Mouse (Mus musculus) heart, embryonic 16.5 days (tissue): Measurements from ENCODE around the gene Iars. TPM values are rescaled to one million over a fixed set of nuclear protein-coding genes. Genes with fewer than 3 reads are reported as not detected.

Experiments
- ATAC-seq: fragments of 200-750 bp; cut with Nextera tagmentation; replicated peaks from 2 replicates; pipeline ENCODE4 v1.8.0; 2017; ENCODE audit warnings: moderate number of reproducible peaks; ENCODE audit not compliant: insufficient read depth, low FRiP score; ENCODE audit errors: extremely low read depth
- H3K27ac ChIP-seq: fragments of 300-500 bp; sonication (generic); 2 replicates; pipeline ENCODE4 v1.5.1; 2014; ENCODE audit warnings: mild to moderate bottlenecking, low read length, control low read depth, moderate library complexity
- H3K27me3 ChIP-seq: fragments of 300-500 bp; sonication (generic); 2 replicates; pipeline ENCODE4 v1.6.1; 2014; ENCODE audit warnings: low read length, mixed read lengths; ENCODE audit not compliant: control insufficient read depth, insufficient read depth
- H3K36me3 ChIP-seq: fragments of 300-500 bp; sonication (generic); 2 replicates; pipeline ENCODE4 v1.6.1; 2014; ENCODE audit not compliant: control insufficient read depth, insufficient read depth
- H3K4me1 ChIP-seq: fragments of 300-500 bp; sonication (generic); 2 replicates; pipeline ENCODE4 v1.6.1; 2014; ENCODE audit warnings: low read length, mixed read lengths; ENCODE audit not compliant: control insufficient read depth, insufficient read depth
- H3K4me2 ChIP-seq: fragments of 300-500 bp; sonication (generic); 2 replicates; pipeline ENCODE4 v1.6.1; 2014; ENCODE audit warnings: low read depth, mild to moderate bottlenecking, control low read depth, low read length
- H3K4me3 ChIP-seq: fragments of 300-500 bp; sonication (generic); 2 replicates; pipeline ENCODE4 v1.5.1; 2014; ENCODE audit warnings: mild to moderate bottlenecking, control low read depth, low read length
- H3K9ac ChIP-seq: fragments of 300-500 bp; sonication (generic); 2 replicates; pipeline ENCODE4 v1.6.1; 2014; ENCODE audit warnings: low read length, control low read depth
- H3K9me3 ChIP-seq: fragments of 300-500 bp; sonication (generic); replicated peaks from 2 replicates; pipeline ENCODE4 v1.6.1; 2016; ENCODE audit warnings: low read length; ENCODE audit not compliant: control insufficient read depth
- WGBS: fragments of 180-500 bp; shearing (Covaris S2); extraction: QIAGEN DNeasy Blood & Tissue Kit; methylation state at CpG from one replicate; pipeline ENCODE4 v1.1.7; 2014; 5-methylcytosine and 5-hydroxymethylcytosine counted together
- polyA plus RNA-seq: library from polyadenylated mRNA; unstranded; fragments of >200 nt; fragmentation: Nextera tagmentation; extraction: Ambion mirVana; gene quantifications from 2 replicates; pipeline ENCODE4 v1.2.1, GENCODE M21; 2015

The Iars gene
- polyA plus RNA-seq: 49.1 and 52.6 TPM in 2 replicates

GRCm38 (mm10) chr13:49681351-49682232, at the start of gene Iars:
Gene Iars, plus strand, starts transcription at chr13:49682100.
- Histone ChIP-seq H3K27ac (peak within 1 kb of the TSS; percentile 76), H3K4me2 (peak within 1 kb of the TSS; percentile 72), H3K9me3 (no peaks in the 10 kb centered on the region), H3K4me3 (peak within 1 kb of the TSS; percentile 86), H3K36me3 (peaks cover 3% of the 10 kb centered on the region), H3K4me1 (peaks cover 11% of the 10 kb centered on the region), H3K9ac (peak within 1 kb of the TSS; percentile 86), H3K27me3 (no peaks in the 10 kb centered on the region)
- ATAC-seq: peak; percentile 100
- 3% methylated on average over 26 of the region's 26 CpGs for WGBS

GRCm38 (mm10) chr13:49639965-49640364, 41.9 kb upstream of the Iars start:
- Histone ChIP-seq H3K4me2 (no peak overlapping the region), H3K9ac (no peak overlapping the region), H3K27ac (no peak overlapping the region), H3K4me3 (no peak overlapping the region), H3K36me3 (0 out of 2 replicates have a peak, but pooled peaks cover 3% of the 10 kb centered on the region), H3K9me3 (no peaks in the 10 kb centered on the region), H3K27me3 (no peaks in the 10 kb centered on the region), H3K4me1 (peaks cover 3% of the 10 kb centered on the region; the same call in 1 of the 2 replicates)
- no peak for ATAC-seq
- WGBS: 86% methylated on average over 2 of the region's 2 CpGs

GRCm38 (mm10) chr13:49642650-49643049, 39.2 kb upstream of the Iars start:
- no peak overlapping the region for H3K27ac ChIP-seq
- H3K4me3 ChIP-seq: no peak overlapping the region
- peaks cover 3% of the 10 kb centered on the region; the same call in 1 of the 2 replicates for H3K4me1 ChIP-seq
- no peak for ATAC-seq
- no peak overlapping the region for H3K4me2 ChIP-seq
- no peak overlapping the region for H3K9ac ChIP-seq
- H3K27me3 ChIP-seq: no peaks in the 10 kb centered on the region
- no peaks in the 10 kb centered on the region for H3K9me3 ChIP-seq
- 69% methylated on average over 6 of the region's 6 CpGs for WGBS
- no peaks in the 10 kb centered on the region for H3K36me3 ChIP-seq

GRCm38 (mm10) chr13:49643669-49644362, 38.1 kb upstream of the Iars start:
- ATAC-seq: no peak
- peak overlapping the region; percentile 51; the same call in 1 of the 2 replicates for H3K27ac ChIP-seq
- no peak overlapping the region for H3K9ac ChIP-seq
- H3K27me3 ChIP-seq: no peaks in the 10 kb centered on the region
- H3K4me3 ChIP-seq: no peak overlapping the region
- no peaks in the 10 kb centered on the region for H3K9me3 ChIP-seq
- peaks cover 3% of the 10 kb centered on the region; the same call in 1 of the 2 replicates for H3K4me1 ChIP-seq
- no peak overlapping the region for H3K4me2 ChIP-seq
- H3K36me3 ChIP-seq: no peaks in the 10 kb centered on the region

- H3K27me3 ChIP-seq: no peaks in the 10 kb centered on the region
- peak overlapping the region; percentile 66 for H3K27ac ChIP-seq
- H3K4me3 ChIP-seq: no peak overlapping the region
- peak; percentile 28; the same call in 1 of the 2 replicates for ATAC-seq
- H3K4me1 ChIP-seq: peaks cover 3% of the 10 kb centered on the region; the same call in 1 of the 2 replicates
- no peaks in the 10 kb centered on the region for H3K36me3 ChIP-seq
- H3K4me2 ChIP-seq: no peak overlapping the region
- WGBS: 66% methylated on average over 2 of the region's 2 CpGs
- H3K9ac ChIP-seq: no peak overlapping the region
- no peaks in the 10 kb centered on the region for H3K9me3 ChIP-seq
Observed at GRCm38 (mm10) chr13:49644731-49645529, 37.0 kb upstream of the Iars start.

GRCm38 (mm10) chr13:49646019-49646418, 35.9 kb upstream of the Iars start:
- Histone ChIP-seq H3K27ac (no peak overlapping the region), H3K4me1 (peaks cover 3% of the 10 kb centered on the region; the same call in 1 of the 2 replicates), H3K9me3 (no peaks in the 10 kb centered on the region), H3K36me3 (no peaks in the 10 kb centered on the region), H3K27me3 (no peaks in the 10 kb centered on the region), H3K9ac (no peak overlapping the region), H3K4me2 (no peak overlapping the region), H3K4me3 (no peak overlapping the region)
- 82% methylated on average over 1 of the region's 1 CpGs for WGBS
- no peak for ATAC-seq

GRCm38 (mm10) chr13:49651136-49651535, 30.8 kb upstream of the Iars start:
- H3K27me3 ChIP-seq: no peaks in the 10 kb centered on the region
- WGBS: 17% methylated on average over 2 of the region's 2 CpGs
- no peak for ATAC-seq
- no peak overlapping the region for H3K4me3 ChIP-seq
- H3K9ac ChIP-seq: no peak overlapping the region
- H3K9me3 ChIP-seq: no peaks in the 10 kb centered on the region
- peaks cover 14% of the 10 kb centered on the region for H3K4me1 ChIP-seq
- peaks cover under 1% of the 10 kb centered on the region; the same call in 1 of the 2 replicates for H3K36me3 ChIP-seq
- H3K4me2 ChIP-seq: peak overlapping the region; percentile 81; the same call in 1 of the 2 replicates
- no peak overlapping the region for H3K27ac ChIP-seq

GRCm38 (mm10) chr13:49651781-49652351, 30.0 kb upstream of the Iars start:
- ATAC-seq: no peak
- Histone ChIP-seq H3K9ac (peak overlapping the region; percentile 78), H3K4me2 (peak overlapping the region; percentile 81), H3K9me3 (no peaks in the 10 kb centered on the region), H3K4me3 (peak overlapping the region; percentile 82), H3K36me3 (peaks cover 4% of the 10 kb centered on the region; the same call in 1 of the 2 replicates), H3K4me1 (peaks cover 14% of the 10 kb centered on the region), H3K27ac (peak overlapping the region; percentile 60; the same call in 1 of the 2 replicates), H3K27me3 (no peaks in the 10 kb centered on the region)
- under 1% methylated on average over 4 of the region's 4 CpGs for WGBS
